Mouse (Mus musculus) myocyte (in vitro differentiated cells): ENCODE data around the gene Gm614.

Experiments used
- CEBPB ChIP-seq: IDR thresholded peaks from 2 replicates; pipeline ENCODE4 v1.6.1; 2011; ENCODE audit warnings: mild to moderate bottlenecking, moderate library complexity; ENCODE audit not compliant: poor library complexity, insufficient read depth, severe bottlenecking
- E2F4 ChIP-seq: IDR thresholded peaks from one replicate; pipeline ENCODE4 v1.6.1; 2011; ENCODE audit warnings: mild to moderate bottlenecking, control low read depth, moderate library complexity; ENCODE audit not compliant: insufficient read depth
- MAX ChIP-seq: IDR thresholded peaks from one replicate; pipeline ENCODE4 v1.6.1; 2011; ENCODE audit warnings: low read depth, mild to moderate bottlenecking, control low read depth
- MYOD1 ChIP-seq, 3 experiments: IDR thresholded peaks; one replicate each; pipeline ENCODE4 v1.6.1; 2011; ENCODE audit warnings: control low read depth in 2 of 3, low read depth in 2 of 3, mild to moderate bottlenecking in 2 of 3, moderate library complexity in 1 of 3; ENCODE audit not compliant: insufficient read length in 2 of 3, control insufficient read depth in 1 of 3
- MYOG ChIP-seq, 3 experiments: IDR thresholded peaks; one replicate each; pipeline ENCODE4 v1.6.1; 2011; ENCODE audit warnings: control low read depth in 2 of 3, low read depth in 2 of 3, mild to moderate bottlenecking in 2 of 3; ENCODE audit not compliant: insufficient read length in 2 of 3, control insufficient read depth in 1 of 3, insufficient read depth in 1 of 3
- POLR2A ChIP-seq: IDR thresholded peaks from one replicate; pipeline ENCODE4 v1.6.1; 2011; ENCODE audit warnings: low read depth, mild to moderate bottlenecking, control low read depth, moderate library complexity; ENCODE audit not compliant: insufficient read length
- POLR2AphosphoS2 ChIP-seq: IDR thresholded peaks from one replicate; pipeline ENCODE4 v1.6.1; 2011; ENCODE audit warnings: low read depth, control low read depth; ENCODE audit not compliant: insufficient read length
- REST ChIP-seq: IDR thresholded peaks from one replicate; pipeline ENCODE4 v1.6.1; 2011; ENCODE audit warnings: mild to moderate bottlenecking, control low read depth, moderate library complexity; ENCODE audit not compliant: insufficient read depth, insufficient read length
- TCF12 ChIP-seq: IDR thresholded peaks from one replicate; pipeline ENCODE4 v1.6.1; 2011; ENCODE audit warnings: mild to moderate bottlenecking, control low read depth; ENCODE audit not compliant: poor library complexity, insufficient read depth, severe bottlenecking
- TCF3 ChIP-seq: IDR thresholded peaks from one replicate; pipeline ENCODE4 v1.6.1; 2011; ENCODE audit warnings: low read depth, control low read depth; ENCODE audit not compliant: insufficient read length
- USF1 ChIP-seq: IDR thresholded peaks from one replicate; pipeline ENCODE4 v1.6.1; 2011; ENCODE audit warnings: low read depth, mild to moderate bottlenecking, control low read depth, moderate library complexity

GRCm38 (mm10) chrX:101273875-101274738 is 10.3 kb upstream of the Gm614 start, which contains the start of gene Med12:
- peak; percentile 61 for TF ChIP-seq POLR2A
- TF ChIP-seq USF1: no peak
- no peak for TF ChIP-seq CEBPB
- TF ChIP-seq MAX: no peak
- peak; percentile 40 for TF ChIP-seq E2F4
- no peak for TF ChIP-seq TCF12
- no peak for TF ChIP-seq REST
- peak; percentile 45 for TF ChIP-seq POLR2AphosphoS2
- no peak for TF ChIP-seq TCF3
- no peak for TF ChIP-seq MYOG (IDR thresholded peaks at IDR 0.05; ENCODE audit: control insufficient read depth in 1 of 3, insufficient read depth in 1 of 3, insufficient read length in 2 of 3, low read depth in 2 of 3)
- TF ChIP-seq MYOD1 (IDR thresholded peaks at IDR 0.05; ENCODE audit: control insufficient read depth in 1 of 3, insufficient read length in 2 of 3, low read depth in 2 of 3): no peak
